Mouse (Mus musculus): ENCODE results near the gene Washc1. TPM values are rescaled to one million over a fixed set of nuclear protein-coding genes. Genes with fewer than 3 reads are reported as not detected.
"Not testable (repeated sequence)": the region's sequence is repeated elsewhere in the genome, so short reads cannot be mapped to it uniquely, and the experiment has no call there.

Washc1 gene
- polyA plus RNA-seq, 1 experiment: 46.6 TPM

- peak in 1 of 2 experiments; percentile 24 for DNase-seq (ENCODE audit: extremely low spot score in 1 of 2, low spot score in 1 of 2)
Measured at GRCm38 (mm10) chr17:66110746-66111145, 599 bp upstream of the Washc1 start.

- DNase-seq (ENCODE audit: extremely low spot score in 1 of 2, low spot score in 1 of 2): no peak
Measured at GRCm38 (mm10) chr17:66112166-66112565, 821 bp downstream of the Washc1 start.

- DNase-seq (ENCODE audit: extremely low spot score in 1 of 2, low spot score in 1 of 2): no peak
Measured at GRCm38 (mm10) chr17:66118991-66119390, 7.6 kb downstream of the Washc1 start.

DNA sequence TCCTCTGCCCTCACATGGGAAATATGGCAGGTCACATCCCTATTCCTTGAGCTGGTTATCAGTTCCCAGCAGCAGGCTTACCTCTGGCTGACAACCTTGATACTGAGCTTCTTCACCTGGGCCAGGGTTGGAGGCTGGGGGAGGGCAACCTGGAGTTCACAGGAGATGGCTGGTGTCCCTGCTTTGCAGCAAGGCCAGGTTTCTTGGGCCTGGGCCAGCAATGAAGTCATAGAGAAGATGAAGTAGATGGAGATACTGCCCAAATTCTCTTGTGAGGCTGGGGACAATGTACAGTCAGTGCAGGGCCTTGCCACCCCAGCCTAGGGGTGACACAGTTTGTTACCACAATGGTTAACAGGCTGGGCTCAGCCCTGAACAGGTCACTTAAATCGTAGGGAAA, 9.4 kb downstream of the Washc1 start:
- DNase-seq (ENCODE audit: extremely low spot score in 1 of 2, low spot score in 1 of 2): no peak

GRCm38 (mm10) chr17:66123066-66123815, 11.9 kb downstream of the Washc1 start, which contains the start of gene Ddx11:
Gene Ddx11 (plus strand): TSS chr17:66123520.
- peak; percentile 75 to 95 for DNase-seq (ENCODE audit: extremely low spot score in 1 of 2, low spot score in 1 of 2)

GRCm38 (mm10) chr17:66123816-66124610, 12.7 kb downstream of the Washc1 start:
- DNase-seq (ENCODE audit: extremely low spot score in 1 of 2, low spot score in 1 of 2): no peak

DNA sequence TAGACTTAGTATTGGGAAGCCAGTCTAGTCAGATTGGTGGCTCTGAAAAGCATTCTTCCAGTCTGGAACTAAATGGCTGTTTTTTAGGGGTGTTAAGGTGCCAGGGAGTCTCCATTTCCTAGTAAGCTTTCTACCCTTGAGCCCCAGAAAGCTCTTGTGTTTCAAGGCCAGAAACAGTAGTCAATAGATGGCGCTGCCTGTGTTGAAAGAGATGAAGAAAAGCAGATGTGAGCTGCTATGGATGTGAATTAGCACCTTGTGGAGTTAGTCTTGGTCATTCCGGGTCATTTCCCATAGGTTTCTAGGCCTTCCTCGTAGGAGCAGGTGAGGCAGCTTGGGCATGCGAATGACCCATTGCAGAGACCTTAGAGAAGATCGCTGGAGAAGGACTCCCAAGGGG, 13.9 kb downstream of the Washc1 start:
- DNase-seq (ENCODE audit: extremely low spot score in 1 of 2, low spot score in 1 of 2): no peak

GRCm38 (mm10) chr17:66130371-66130770, 19.0 kb downstream of the Washc1 start:
- DNase-seq (ENCODE audit: extremely low spot score in 1 of 2, low spot score in 1 of 2): no peak

- DNase-seq (ENCODE audit: extremely low spot score in 1 of 2, low spot score in 1 of 2): no peak
Measured at GRCm38 (mm10) chr17:66131212-66131611, 19.9 kb downstream of the Washc1 start.

DNA sequence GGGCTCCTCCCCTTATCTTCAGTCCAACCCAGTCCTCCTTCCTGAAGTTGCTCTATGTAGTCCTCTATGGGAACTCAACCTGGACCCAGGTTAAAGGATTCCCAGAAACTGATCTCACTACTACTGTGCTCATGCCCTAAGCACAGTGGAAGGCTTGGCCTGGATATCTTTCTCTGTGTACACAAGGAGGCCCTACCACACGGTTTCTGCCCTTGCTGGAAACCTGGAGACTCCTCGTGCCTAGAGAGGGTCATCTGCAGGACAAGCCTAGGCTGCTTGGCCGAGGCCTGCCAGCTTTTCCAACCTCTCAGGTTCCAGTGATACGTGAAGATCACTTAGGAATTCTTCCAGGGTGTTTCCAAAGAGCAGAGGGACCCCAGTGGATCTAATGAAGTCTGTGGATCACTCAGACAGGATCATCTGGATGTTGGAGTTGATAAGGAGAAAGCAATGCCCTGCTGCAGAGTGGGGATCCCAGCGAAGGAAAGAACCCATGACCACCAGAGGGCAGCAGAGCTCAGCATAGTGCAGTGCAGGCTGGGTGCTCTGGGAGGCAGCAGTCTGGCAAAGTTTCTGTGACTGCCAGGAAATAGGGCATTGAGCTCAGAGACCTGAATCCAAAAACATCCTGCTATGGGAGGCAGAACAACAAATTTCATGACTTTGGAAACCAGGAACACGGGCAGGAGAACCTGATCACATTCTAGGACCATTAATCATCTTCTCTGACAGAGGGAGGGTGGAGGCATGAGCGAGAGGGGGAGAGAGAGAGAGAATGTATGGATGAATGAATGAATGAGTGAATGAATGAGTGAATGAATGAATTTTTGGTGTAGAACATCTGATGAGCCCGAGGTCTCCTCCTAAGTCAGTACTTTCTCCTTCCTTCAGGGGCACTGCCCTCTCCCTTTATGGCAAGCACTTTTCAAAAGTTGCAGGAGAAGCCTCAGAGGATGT, 41.6 kb downstream of the Washc1 start:
- DNase-seq (ENCODE audit: extremely low spot score in 1 of 2, low spot score in 1 of 2): not testable (repeated sequence)

DNA sequence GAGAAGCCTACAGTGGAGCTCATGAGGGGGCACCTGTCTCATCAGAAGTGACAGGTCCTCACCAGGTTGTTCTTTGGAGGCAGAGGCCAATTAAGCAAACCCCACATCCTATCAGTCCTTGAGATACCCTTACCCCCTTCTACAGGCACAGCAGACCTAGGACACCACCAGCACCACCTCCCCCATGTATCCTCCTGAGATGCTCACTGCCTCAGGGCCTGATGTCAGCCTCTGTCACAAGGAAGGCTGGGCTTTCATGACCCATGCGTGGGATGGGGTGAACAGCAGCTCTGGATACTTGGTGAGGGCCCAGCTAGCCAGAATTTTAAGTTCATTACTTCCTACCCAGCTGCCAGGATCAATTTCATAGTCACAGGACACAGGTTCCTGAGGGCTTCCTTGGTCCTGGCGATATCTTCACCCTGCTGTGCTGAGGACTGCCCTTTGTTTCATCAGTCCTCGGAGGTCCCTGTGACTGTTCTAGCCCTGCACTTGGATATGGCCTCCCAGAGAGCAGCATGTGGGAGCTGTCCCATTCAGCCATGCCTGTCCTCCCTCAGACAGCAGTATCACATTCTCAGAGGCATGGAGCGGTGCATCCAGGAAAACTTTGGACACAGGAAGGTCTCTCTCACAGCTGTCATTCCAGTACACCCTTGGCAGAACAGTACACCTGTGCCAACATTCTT, 42.5 kb downstream of the Washc1 start:
- not testable (repeated sequence) for DNase-seq (ENCODE audit: extremely low spot score in 1 of 2, low spot score in 1 of 2)

DNA sequence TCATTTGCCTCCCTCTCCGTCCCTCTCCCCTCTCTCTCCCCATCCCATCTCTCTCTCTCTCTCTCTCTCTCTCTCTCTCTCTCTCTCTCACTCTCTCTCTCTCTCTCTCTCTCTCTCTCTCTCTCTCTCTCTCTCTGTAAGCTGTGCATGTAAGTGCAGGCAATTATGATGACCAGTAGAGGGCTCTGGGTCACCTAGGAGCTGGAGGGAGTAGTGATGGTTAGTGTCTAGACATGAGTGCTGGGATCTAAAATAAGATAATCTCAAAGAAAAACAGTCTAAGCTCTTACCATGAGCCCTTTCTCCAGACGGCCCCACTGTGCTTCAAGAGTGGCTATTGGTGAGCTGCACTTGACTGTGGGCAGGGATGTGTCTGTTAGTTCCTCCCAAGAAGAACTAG, 43.5 kb downstream of the Washc1 start:
- DNase-seq (ENCODE audit: extremely low spot score in 1 of 2, low spot score in 1 of 2): no peak

DNA sequence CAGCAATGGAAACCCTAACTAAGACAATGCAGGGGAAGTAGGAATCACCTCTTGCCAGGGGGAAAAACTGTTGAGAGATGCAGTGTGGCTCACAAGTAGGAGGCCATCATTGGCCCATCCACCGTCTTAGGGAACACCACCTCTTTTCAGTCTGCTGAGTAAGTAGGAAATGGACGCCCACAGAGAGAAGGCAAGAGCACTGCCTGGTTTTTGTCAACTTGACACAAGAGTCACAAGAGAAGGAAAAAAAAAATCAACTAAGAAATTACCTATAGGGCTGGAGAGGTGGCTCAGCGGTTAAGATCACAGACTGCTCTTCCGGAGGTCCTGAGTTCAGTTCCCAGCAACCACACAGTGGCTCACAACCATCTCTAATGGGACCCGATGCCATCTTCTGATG, 46.9 kb downstream of the Washc1 start:
- DNase-seq (ENCODE audit: extremely low spot score in 1 of 2, low spot score in 1 of 2): no peak

- DNase-seq (ENCODE audit: extremely low spot score in 1 of 2, low spot score in 1 of 2): not testable (repeated sequence)
Measured at GRCm38 (mm10) chr17:66167141-66167540, 55.8 kb downstream of the Washc1 start.

Other genes with a start within 250 kb of the Washc1 start
- 50.2 and 51.9 TPM in 2 replicates for gene Ralbp1, start 225.7 kb upstream of the Washc1 start, polyA plus RNA-seq (2012; rRNA removed)
- gene Twsg1, start 160.3 kb upstream of the Washc1 start, polyA plus RNA-seq (2012; rRNA removed): 19.9 and 24.8 TPM in 2 replicates
- gene Ankrd12, start 34.5 kb upstream of the Washc1 start, polyA plus RNA-seq (2012; rRNA removed): 24.4 and 26.1 TPM in 2 replicates
- 181 and 184 TPM in 2 replicates for gene Ndufv2, start 10.0 kb upstream of the Washc1 start, polyA plus RNA-seq (2012; rRNA removed)
- 2.5 and 3.6 TPM in 2 replicates for gene Ddx11, start 12.0 kb downstream of the Washc1 start, polyA plus RNA-seq (2012; rRNA removed)

Data from frontal cortex, adult 2 months (tissue).